Mouse (Mus musculus): Measurements from ENCODE around the gene Psmd5. TPM values are rescaled to one million over a fixed set of nuclear protein-coding genes. Genes with fewer than 3 reads are reported as not detected.

Gene Psmd5
- polyA plus RNA-seq, 1 experiment: 29.7 TPM

DNA sequence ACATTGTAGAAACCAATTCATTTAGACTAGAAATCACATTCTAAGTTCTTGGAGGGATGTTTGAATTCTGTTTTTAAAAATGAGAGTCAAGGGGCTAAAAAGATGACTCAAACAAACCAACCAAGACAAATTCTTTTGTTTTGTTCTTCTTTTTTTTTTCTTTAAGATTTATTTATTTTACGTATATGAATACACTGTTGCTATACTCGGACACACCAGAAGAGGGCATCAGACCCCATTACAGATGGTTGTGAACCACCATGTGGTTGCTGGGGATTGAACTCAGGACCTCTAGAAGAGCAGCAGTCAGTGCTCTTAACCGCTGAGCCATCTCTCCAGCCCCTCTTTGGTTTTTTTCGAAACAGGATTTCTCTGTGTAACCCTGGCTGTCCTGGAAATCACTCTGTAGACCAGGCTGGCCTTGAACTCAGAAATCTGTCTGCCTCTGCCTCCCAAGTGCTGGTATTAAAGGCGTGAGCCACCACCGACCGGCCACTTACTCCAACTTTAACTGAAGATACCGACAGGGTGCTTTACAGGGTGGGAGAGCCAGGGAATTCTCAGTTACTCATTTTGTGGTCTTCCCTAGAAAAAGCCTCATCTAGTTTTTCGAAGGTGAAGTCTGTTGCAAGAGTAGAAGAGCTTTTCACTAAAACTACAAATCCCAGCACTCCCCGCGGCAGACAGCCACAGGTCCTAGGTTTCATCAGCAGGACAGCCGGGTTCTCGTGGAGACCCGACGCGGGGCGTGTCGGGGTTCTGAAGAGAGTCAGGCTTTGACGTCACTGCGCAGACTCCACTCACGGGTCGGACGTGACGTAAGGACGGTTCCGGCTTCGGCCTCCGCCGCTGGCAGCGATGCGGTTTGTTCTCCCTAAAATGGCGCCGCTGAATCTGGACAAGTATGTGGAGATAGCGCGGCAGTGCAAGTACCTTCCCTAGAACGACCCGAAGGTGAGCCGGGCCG, 73.0 kb downstream of the Psmd5 start:
- Histone ChIP-seq H3K27ac (ENCODE audit: insufficient read depth, low read depth, low read length) (peak overlapping the region; percentile 89), H3K4me1 (ENCODE audit: control insufficient read depth, insufficient read depth, low read length) (peaks cover 20% of the 10 kb centered on the region), H3K36me3 (ENCODE audit: control insufficient read depth, insufficient read depth, low read length) (no peaks in the 10 kb centered on the region; the same call in 1 of the 2 replicates), H3K27me3 (replicated peaks; ENCODE audit: control insufficient read depth, insufficient read depth, low read length) (no peaks in the 10 kb centered on the region), H3K4me3 (ENCODE audit: insufficient read depth, low read depth, low read length) (peak overlapping the region; percentile 81)
- 6% methylated on average over 39 of the region's 39 CpGs for WGBS
- TF ChIP-seq POLR2A (IDR thresholded peaks at IDR 0.05; ENCODE audit: low read depth, low read length): peak; percentile 80
- no peak for TF ChIP-seq CTCF (conservative IDR thresholded peaks at IDR 0.05; ENCODE audit: insufficient read depth, insufficient read length, low read depth, low read length)
- peak; percentile 99 for DNase-seq

DNA sequence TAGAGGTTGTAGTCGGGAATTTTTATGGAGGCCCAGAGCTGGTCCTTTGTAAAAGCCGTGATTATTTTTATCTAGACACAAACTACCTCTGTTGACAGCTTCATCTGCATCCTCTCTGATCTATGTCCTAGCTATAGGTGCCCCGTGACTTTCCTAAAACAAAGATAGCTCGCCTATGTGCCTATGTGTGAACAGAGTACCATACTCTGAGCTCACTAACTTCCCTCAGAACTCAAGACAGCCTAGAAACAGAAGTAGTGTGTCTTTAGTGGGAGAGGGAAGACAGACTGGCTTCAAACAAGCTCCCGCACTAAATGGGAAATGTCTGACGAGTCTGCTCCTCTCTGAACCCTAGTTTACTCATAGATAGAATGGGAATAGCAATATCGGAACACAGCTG, 74.4 kb downstream of the Psmd5 start:
- H3K4me1 ChIP-seq (ENCODE audit: control insufficient read depth, insufficient read depth, low read length): peaks cover 12% of the 10 kb centered on the region; the same call in 1 of the 2 replicates
- no peaks in the 10 kb centered on the region for H3K36me3 ChIP-seq (ENCODE audit: control insufficient read depth, insufficient read depth, low read length)
- TF ChIP-seq CTCF (conservative IDR thresholded peaks at IDR 0.05; ENCODE audit: insufficient read depth, insufficient read length, low read depth, low read length): no peak
- TF ChIP-seq POLR2A (IDR thresholded peaks at IDR 0.05; ENCODE audit: low read depth, low read length): no peak
- no peaks in the 10 kb centered on the region for H3K27me3 ChIP-seq (replicated peaks; ENCODE audit: control insufficient read depth, insufficient read depth, low read length)
- no peak for DNase-seq
- H3K4me3 ChIP-seq (ENCODE audit: insufficient read depth, low read depth, low read length): no peak overlapping the region
- H3K27ac ChIP-seq (ENCODE audit: insufficient read depth, low read depth, low read length): no peak overlapping the region
- 79% methylated on average over 7 of the region's 7 CpGs for whole genome bisulfite sequencing

Other genes with a start within 250 kb of the Psmd5 start
- 14.0 and 16.0 TPM in 2 replicates for gene Gapvd1, start 119.7 kb downstream of the Psmd5 start, polyA plus RNA-seq (2012; rRNA removed)
- 441 and 489 TPM in 2 replicates for gene Hspa5, start 103.0 kb downstream of the Psmd5 start, polyA plus RNA-seq (2012; rRNA removed)
- 25.8 and 28.1 TPM in 2 replicates for gene Rabepk, start 75.1 kb downstream of the Psmd5 start, polyA plus RNA-seq (2012; rRNA removed)
- gene Fbxw2, start 48.7 kb downstream of the Psmd5 start, polyA plus RNA-seq (2012; rRNA removed): 29.4 and 34.1 TPM in 2 replicates
- gene Gm34653, start 42.0 kb downstream of the Psmd5 start, polyA plus RNA-seq (2012; rRNA removed): 0.07 TPM in 1 of 2 replicates, not detected in the other
- gene Cutal, start 572 bp downstream of the Psmd5 start, polyA plus RNA-seq (2012; rRNA removed): 208 and 340 TPM in 2 replicates
- 0.60 and 0.66 TPM in 2 replicates for gene Phf19, start 39.1 kb upstream of the Psmd5 start, polyA plus RNA-seq (2012; rRNA removed)
- gene Traf1, start 86.8 kb upstream of the Psmd5 start, polyA plus RNA-seq (2012; rRNA removed): 4.3 and 9.3 TPM in 2 replicates
- gene Hc, start 186.5 kb upstream of the Psmd5 start, polyA plus RNA-seq (2012; rRNA removed): 0.13 TPM in 1 of 2 replicates, not detected in the other
- 0.16 and 0.27 TPM in 2 replicates for gene AI182371, start 226.6 kb upstream of the Psmd5 start, polyA plus RNA-seq (2012; rRNA removed)
- 5.5 and 7.2 TPM in 2 replicates for gene Cntrl, start 234.5 kb upstream of the Psmd5 start, polyA plus RNA-seq (2012; rRNA removed)

Measured in kidney, adult 2 months (tissue).